Mouse (Mus musculus) lung, adult 2 months (tissue): ENCODE data around the gene Ear14.
"Not testable (repeated sequence)": the region's sequence is repeated elsewhere in the genome, so short reads cannot be mapped to it uniquely, and the experiment has no call there.

Experiments used
- CTCF ChIP-seq: fragments of 200-500 bp; IDR thresholded peaks from 2 replicates; pipeline ENCODE4 v1.5.1; 2011; ENCODE audit warnings: mild to moderate bottlenecking, low read length, control low read depth; ENCODE audit not compliant: insufficient read depth
- POLR2A ChIP-seq: fragments of 200-500 bp; IDR thresholded peaks from 2 replicates; pipeline ENCODE4 v1.6.1; 2011; ENCODE audit warnings: low read depth, mild to moderate bottlenecking, control low read depth, low read length, borderline replicate concordance; ENCODE audit errors: extremely low read depth

DNA sequence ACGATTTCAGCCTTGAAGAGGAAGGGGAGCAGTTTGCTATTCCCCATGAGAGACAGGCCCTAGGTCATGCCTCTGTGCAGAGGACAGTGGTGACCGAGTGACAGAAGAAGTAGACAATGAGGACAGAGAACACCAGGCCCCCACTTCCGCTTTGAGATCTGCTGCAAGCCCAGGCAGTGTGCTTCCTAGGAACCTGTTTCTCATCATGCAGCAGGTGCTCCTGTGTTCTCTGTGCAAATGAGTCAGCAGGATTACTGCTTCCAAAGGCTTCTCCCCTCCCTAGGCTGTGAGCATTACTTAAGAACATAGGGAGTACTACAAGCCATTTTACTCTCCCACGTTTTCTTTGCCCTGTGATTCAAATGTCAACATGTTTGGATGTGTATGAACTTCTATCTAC, 26.5 kb downstream of the Ear14 start:
- not testable (repeated sequence) for TF ChIP-seq CTCF, POLR2A
